Mouse (Mus musculus) heart, embryonic 13.5 days (tissue): Measurements from ENCODE around the gene Fig4. TPM values are rescaled to one million over a fixed set of nuclear protein-coding genes. Genes with fewer than 3 reads are reported as not detected.

ENCODE experiments used
- ATAC-seq: fragments of 200-750 bp; cut with Nextera tagmentation; 2 replicates; pipeline ENCODE4 v1.8.0; 2017; ENCODE audit warnings: moderate TSS enrichment; ENCODE audit not compliant: insufficient number of reproducible peaks, low FRiP score, low TSS enrichment; ENCODE audit errors: extremely low read depth
- H3K27ac ChIP-seq: fragments of 300-500 bp; sonication (generic); replicated peaks from 2 replicates; pipeline ENCODE4 v1.5.1; 2015; ENCODE audit warnings: moderate library complexity, mild to moderate bottlenecking, inconsistent platforms
- H3K27me3 ChIP-seq: fragments of 300-500 bp; sonication (generic); replicated peaks from 2 replicates; pipeline ENCODE4 v1.6.1; 2015; ENCODE audit warnings: mild to moderate bottlenecking, inconsistent platforms
- H3K36me3 ChIP-seq: fragments of 300-500 bp; sonication (generic); 2 replicates; pipeline ENCODE4 v1.6.1; 2015; ENCODE audit warnings: mild to moderate bottlenecking, inconsistent platforms
- H3K4me1 ChIP-seq: fragments of 300-500 bp; sonication (generic); 2 replicates; pipeline ENCODE4 v1.6.1; 2015; ENCODE audit warnings: inconsistent platforms
- H3K4me2 ChIP-seq: fragments of 300-500 bp; sonication (generic); 2 replicates; pipeline ENCODE4 v1.6.1; 2015; ENCODE audit warnings: inconsistent platforms, mild to moderate bottlenecking, moderate library complexity
- H3K4me3 ChIP-seq: fragments of 300-500 bp; sonication (generic); 2 replicates; pipeline ENCODE4 v1.5.1; 2015; ENCODE audit warnings: moderate library complexity, mild to moderate bottlenecking, inconsistent platforms
- H3K9ac ChIP-seq: fragments of 300-500 bp; sonication (generic); 2 replicates; pipeline ENCODE4 v1.6.1; 2015; ENCODE audit warnings: inconsistent platforms, mild to moderate bottlenecking, moderate library complexity
- H3K9me3 ChIP-seq: fragments of 300-500 bp; sonication (generic); 2 replicates; pipeline ENCODE4 v1.6.1; 2016; ENCODE audit warnings: inconsistent platforms
- WGBS: fragments of 180-500 bp; shearing (Covaris S2); methylation state at CpG from one replicate; pipeline ENCODE4 v1.1.7; 2015; ENCODE audit warnings: mixed read lengths; 5-methylcytosine and 5-hydroxymethylcytosine counted together
- polyA plus RNA-seq: library from polyadenylated mRNA; unstranded; fragments of >200 nt; fragmentation: Nextera tagmentation; extraction: Ambion mirVana; gene quantifications from 2 replicates; pipeline ENCODE4 v1.2.1, GENCODE M21; 2015

The Fig4 gene
- polyA plus RNA-seq, 1 experiment from 2014 or later, result 44.0 TPM

DNA sequence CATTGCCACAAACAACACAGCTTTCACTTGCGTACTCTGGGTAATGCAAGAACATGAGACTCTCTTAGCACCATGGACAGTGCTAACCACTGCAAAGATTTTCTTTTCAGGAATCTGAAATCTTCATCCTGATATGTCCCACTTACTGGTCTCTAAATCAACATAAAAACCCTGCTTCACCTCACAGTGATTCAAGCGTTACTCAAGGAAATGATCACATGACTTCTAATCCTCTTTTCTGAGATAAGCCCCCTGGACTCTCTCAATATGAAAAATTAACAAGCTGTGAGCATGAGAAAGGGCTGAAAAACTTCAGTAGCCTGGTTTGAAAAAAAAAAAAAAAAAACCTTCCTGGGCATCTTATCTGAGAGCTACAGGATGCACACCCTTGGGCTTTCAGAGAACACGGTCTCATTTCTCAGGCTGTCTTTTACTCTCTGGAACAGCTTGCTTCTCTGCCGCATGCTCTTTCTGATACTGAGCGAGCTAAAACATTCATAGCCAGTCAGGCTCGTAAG is 94.1 kb downstream of the Fig4 start:
- Histone ChIP-seq H3K4me3 (no peak overlapping the region), H3K27ac (no peak overlapping the region), H3K4me1 (peaks cover 17% of the 10 kb centered on the region), H3K4me2 (no peak overlapping the region), H3K36me3 (0 out of 2 replicates have a peak, but pooled peaks cover 4% of the 10 kb centered on the region), H3K27me3 (no peaks in the 10 kb centered on the region), H3K9ac (no peak overlapping the region), H3K9me3 (no peaks in the 10 kb centered on the region)
- no peak for ATAC-seq
- 49% methylated on average over 6 of the region's 6 CpGs for WGBS

DNA sequence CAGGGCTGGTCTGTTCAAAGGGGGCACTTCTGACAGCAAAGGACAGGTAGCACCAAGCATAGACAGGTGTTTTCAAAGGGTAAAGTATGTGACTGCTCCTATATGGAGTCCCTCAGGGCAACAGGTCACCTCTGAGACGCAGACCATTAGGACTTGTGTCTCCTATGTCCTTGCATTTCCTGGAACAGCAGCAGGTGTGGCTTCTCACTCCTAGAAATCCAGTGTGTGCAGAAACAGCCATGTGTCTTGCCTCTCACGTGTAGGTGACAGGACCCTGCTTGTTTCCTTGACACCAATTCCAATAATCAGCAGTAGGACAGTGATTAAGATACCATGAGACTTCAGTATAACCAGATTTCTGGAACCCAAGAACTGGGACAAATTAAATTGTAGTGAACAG is 97.4 kb downstream of the Fig4 start:
- Histone ChIP-seq H3K36me3 (0 out of 2 replicates have a peak, but pooled peaks cover 4% of the 10 kb centered on the region), H3K4me1 (peaks cover 17% of the 10 kb centered on the region), H3K9me3 (no peaks in the 10 kb centered on the region), H3K27ac (peak overlapping the region; percentile 30; the same call in 1 of the 2 replicates), H3K27me3 (no peaks in the 10 kb centered on the region), H3K4me2 (no peak overlapping the region), H3K4me3 (no peak overlapping the region), H3K9ac (no peak overlapping the region)
- WGBS, result 65% methylated on average over 2 of the region's 2 CpGs
- no peak for ATAC-seq

DNA sequence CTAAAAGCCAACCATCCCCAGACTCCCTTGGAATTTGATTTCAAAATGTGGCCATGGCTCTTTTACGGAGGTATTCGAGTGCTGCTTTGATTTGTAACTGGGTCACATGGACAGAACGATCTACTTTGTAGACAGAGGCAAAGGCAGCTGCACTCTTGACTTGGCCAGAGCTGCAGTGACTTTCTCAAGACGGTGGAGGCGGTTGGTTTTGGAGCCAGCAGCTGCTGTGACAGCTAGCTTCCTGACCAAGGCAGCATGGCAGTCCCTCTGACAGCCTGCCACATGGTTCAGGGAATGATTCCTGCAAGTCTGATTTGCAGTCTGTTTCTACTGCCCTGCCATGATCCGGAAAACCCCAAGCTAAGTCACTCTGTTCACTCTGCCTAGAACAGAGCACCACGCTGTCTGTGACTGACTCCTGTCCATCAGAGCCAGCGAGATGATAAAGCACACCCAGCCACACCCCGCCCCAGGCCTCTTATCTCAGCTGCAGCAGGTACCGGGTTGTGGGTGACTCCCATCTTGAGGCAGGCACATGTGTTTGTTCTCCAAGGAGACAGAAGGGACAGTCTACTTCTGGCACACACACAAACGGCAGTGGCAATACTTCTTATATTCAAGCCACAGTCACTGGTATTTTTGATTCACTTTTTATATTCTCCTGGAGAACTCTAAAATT is 98.3 kb downstream of the Fig4 start:
- Histone ChIP-seq H3K36me3 (0 out of 2 replicates have a peak, but pooled peaks cover 4% of the 10 kb centered on the region), H3K9ac (no peak overlapping the region), H3K4me3 (no peak overlapping the region), H3K4me2 (peak overlapping the region; percentile 21; the same call in 1 of the 2 replicates), H3K27me3 (no peaks in the 10 kb centered on the region), H3K4me1 (peaks cover 17% of the 10 kb centered on the region), H3K27ac (peak overlapping the region; percentile 55; the same call in 1 of the 2 replicates), H3K9me3 (no peaks in the 10 kb centered on the region)
- WGBS, result 35% methylated on average over 11 of the region's 11 CpGs
- ATAC-seq, result peak; percentile 93

DNA sequence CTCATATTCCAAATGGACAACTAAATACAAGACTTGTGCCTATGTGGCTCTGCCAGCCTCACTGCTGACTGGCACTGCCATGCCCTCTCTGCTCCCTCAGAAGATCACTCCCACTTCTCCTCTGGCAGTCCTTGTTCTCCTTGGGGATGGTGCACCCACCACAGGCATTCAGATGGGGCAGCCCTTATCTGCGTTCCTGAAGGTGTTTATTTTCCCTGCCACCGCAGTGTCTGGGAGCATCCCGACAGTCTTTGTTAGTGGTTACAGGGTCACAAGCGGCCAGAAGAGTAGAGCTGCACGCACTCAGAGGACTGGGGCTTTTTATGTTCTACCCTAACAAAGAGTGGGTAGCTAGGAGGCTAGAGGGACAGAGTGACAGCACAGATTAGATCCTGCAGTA is 98.9 kb downstream of the Fig4 start:
- 19% methylated on average over 5 of the region's 5 CpGs for WGBS
- Histone ChIP-seq H3K9ac (no peak overlapping the region), H3K27ac (peak overlapping the region; percentile 55; the same call in 1 of the 2 replicates), H3K4me1 (peaks cover 17% of the 10 kb centered on the region), H3K4me3 (no peak overlapping the region), H3K9me3 (no peaks in the 10 kb centered on the region), H3K27me3 (no peaks in the 10 kb centered on the region), H3K36me3 (0 out of 2 replicates have a peak, but pooled peaks cover 4% of the 10 kb centered on the region), H3K4me2 (peak overlapping the region; percentile 21; the same call in 1 of the 2 replicates)
- no peak for ATAC-seq

DNA sequence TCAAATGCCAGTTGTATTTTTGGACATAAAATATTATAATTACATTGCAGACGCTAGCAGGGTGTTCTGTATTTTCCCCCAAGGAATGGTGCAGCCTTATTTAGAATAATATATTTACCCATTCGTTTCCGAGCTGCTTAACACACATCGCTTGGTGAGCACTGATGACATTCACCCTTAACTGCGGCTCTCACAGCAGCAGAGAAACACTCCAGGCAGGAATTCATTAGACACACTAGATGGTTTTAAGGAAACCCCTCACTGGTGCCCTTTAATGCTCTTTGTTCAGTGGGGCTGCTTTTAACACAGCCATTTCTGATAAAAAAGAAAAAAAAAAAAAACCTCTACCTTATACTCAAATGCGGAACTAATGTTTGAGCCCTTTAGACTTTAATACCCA is 104.3 kb downstream of the Fig4 start:
- ATAC-seq, result no peak
- 84% methylated on average over 6 of the region's 6 CpGs for WGBS
- H3K27me3 ChIP-seq, result no peaks in the 10 kb centered on the region
- H3K9me3 ChIP-seq, result no peaks in the 10 kb centered on the region
- H3K36me3 ChIP-seq, result no peaks in the 10 kb centered on the region
- H3K9ac ChIP-seq, result no peak overlapping the region
- H3K27ac ChIP-seq, result no peak overlapping the region
- no peaks in the 10 kb centered on the region; the same call in 1 of the 2 replicates for H3K4me1 ChIP-seq
- no peak overlapping the region for H3K4me3 ChIP-seq
- H3K4me2 ChIP-seq, result no peak overlapping the region

DNA sequence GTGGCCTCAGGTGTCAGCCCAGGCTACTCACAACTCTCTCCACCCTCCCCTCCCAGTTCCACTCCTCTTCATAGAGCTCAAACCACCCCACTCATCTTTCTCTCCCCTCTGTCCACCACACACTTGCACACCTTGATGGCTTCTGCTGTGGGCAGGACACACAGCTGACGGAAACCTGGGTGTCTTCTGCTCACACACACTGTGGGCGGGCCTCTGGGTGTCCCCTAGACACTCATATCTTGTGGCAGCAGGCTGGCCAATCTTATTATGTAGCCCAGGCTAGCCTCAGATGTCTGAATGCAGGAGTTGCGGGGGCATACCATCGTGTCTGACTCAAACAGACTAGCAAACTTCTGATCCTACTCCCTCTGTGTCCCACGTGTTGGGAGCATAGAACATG is 105.3 kb downstream of the Fig4 start:
- H3K36me3 ChIP-seq, result no peaks in the 10 kb centered on the region
- no peaks in the 10 kb centered on the region for H3K27me3 ChIP-seq
- no peak overlapping the region for H3K9ac ChIP-seq
- no peak overlapping the region for H3K27ac ChIP-seq
- no peaks in the 10 kb centered on the region; the same call in 1 of the 2 replicates for H3K4me1 ChIP-seq
- H3K4me3 ChIP-seq, result no peak overlapping the region
- 89% methylated on average over 5 of the region's 5 CpGs for WGBS
- no peaks in the 10 kb centered on the region for H3K9me3 ChIP-seq
- H3K4me2 ChIP-seq, result no peak overlapping the region
- ATAC-seq, result no peak

DNA sequence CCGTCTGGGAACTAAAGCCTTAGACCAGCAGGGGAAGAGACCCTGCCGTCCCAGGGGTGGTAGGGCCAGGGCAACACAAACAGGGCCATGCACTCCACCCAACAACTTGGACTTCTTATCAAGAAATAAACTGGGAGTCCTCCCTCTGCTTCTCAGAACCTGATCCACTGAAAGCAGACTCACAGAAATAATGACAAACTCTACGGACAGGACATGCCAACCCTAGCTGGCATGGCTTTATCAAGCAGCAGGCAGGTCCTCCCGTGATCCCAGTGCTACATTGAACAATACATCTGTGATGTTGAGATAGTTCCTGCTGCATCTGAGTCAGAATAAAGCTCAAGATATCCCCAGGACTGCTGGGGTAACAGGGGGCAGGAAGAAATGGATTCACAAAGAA is 106.8 kb downstream of the Fig4 start:
- Histone ChIP-seq H3K4me1 (no peaks in the 10 kb centered on the region; the same call in 1 of the 2 replicates), H3K4me3 (no peak overlapping the region), H3K36me3 (no peaks in the 10 kb centered on the region), H3K9ac (no peak overlapping the region), H3K27ac (no peak overlapping the region), H3K9me3 (no peaks in the 10 kb centered on the region), H3K27me3 (no peaks in the 10 kb centered on the region), H3K4me2 (no peak overlapping the region)
- WGBS, result 71% methylated on average over 4 of the region's 4 CpGs
- ATAC-seq, result no peak

DNA sequence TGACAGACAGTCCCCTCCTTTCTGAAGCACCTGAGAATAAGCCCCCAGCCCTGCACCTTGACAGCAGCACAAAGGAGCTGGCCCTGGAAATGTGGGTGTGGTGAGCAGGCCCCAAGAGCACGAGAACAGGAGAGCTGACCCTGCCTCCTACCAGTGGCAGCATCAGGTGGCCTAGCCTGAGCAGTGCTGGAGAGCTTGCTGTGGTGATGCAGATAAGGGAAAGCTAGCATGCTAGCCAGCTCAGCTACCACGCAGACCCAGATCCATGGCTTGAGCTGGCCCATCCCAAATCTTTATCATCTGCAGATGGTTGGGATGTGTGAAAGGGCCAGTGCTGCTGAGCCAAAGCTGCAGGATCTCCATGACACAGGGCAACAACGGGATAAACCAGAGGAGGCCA is 113.7 kb downstream of the Fig4 start:
- no peaks in the 10 kb centered on the region for H3K27me3 ChIP-seq
- H3K9me3 ChIP-seq, result no peaks in the 10 kb centered on the region
- no peak overlapping the region for H3K4me2 ChIP-seq
- H3K27ac ChIP-seq, result no peak overlapping the region
- peaks cover 19% of the 10 kb centered on the region for H3K36me3 ChIP-seq
- H3K4me3 ChIP-seq, result no peak overlapping the region
- H3K4me1 ChIP-seq, result no peaks in the 10 kb centered on the region
- WGBS, result 56% methylated on average over 3 of the region's 3 CpGs
- no peak for ATAC-seq
- H3K9ac ChIP-seq, result no peak overlapping the region

DNA sequence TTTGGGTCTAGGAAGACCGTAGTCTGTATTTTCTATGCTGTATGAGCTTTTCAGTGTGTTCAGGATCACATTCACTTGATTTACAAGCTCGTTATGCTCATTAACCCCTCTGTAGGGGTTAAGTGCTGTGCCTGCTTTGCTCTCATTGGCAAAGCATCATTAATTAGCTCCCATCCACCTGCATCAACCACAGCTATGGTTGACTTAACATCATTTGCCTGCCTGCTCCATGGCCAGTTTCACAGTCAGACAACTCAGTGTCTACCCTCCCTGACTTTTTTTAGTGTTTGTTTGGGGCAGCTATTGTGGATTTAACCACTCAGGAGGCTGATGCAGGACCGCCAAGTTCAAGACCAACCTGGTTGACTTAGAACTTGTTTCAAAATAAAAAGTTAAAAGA is 119.1 kb downstream of the Fig4 start:
- Histone ChIP-seq H3K27me3 (no peaks in the 10 kb centered on the region; the same call in 1 of the 2 replicates), H3K36me3 (peaks cover 16% of the 10 kb centered on the region), H3K4me3 (no peak overlapping the region), H3K4me2 (no peak overlapping the region), H3K27ac (no peak overlapping the region), H3K9ac (no peak overlapping the region), H3K9me3 (no peaks in the 10 kb centered on the region), H3K4me1 (no peaks in the 10 kb centered on the region)
- 79% methylated on average over 3 of the region's 3 CpGs for WGBS
- no peak for ATAC-seq

DNA sequence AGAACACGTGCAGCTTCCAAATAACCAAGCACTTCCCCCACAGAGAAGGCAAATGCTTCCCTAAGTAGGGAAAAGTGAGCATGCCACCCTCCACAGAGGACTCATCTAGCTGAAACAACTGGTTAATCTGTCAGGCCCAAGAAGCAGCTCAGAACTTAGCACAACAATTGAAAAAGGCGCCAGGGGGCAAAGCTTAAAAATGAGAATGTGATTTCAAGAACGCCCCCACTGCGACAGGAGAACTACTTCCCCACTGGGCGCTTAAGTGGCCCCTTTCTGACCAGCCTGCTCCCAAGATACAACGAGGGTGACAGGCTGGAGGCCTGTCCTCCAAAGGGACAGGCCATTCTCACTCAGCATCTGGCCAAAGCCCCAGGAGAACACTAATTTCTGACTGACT is 120.4 kb downstream of the Fig4 start:
- no peak overlapping the region for H3K9ac ChIP-seq
- peaks cover 7% of the 10 kb centered on the region for H3K36me3 ChIP-seq
- no peaks in the 10 kb centered on the region for H3K9me3 ChIP-seq
- no peak overlapping the region for H3K27ac ChIP-seq
- no peaks in the 10 kb centered on the region for H3K4me1 ChIP-seq
- no peak for ATAC-seq
- H3K4me2 ChIP-seq, result no peak overlapping the region
- no peak overlapping the region for H3K4me3 ChIP-seq
- H3K27me3 ChIP-seq, result no peaks in the 10 kb centered on the region; the same call in 1 of the 2 replicates
- WGBS, result 26% methylated on average over 6 of the region's 6 CpGs

DNA sequence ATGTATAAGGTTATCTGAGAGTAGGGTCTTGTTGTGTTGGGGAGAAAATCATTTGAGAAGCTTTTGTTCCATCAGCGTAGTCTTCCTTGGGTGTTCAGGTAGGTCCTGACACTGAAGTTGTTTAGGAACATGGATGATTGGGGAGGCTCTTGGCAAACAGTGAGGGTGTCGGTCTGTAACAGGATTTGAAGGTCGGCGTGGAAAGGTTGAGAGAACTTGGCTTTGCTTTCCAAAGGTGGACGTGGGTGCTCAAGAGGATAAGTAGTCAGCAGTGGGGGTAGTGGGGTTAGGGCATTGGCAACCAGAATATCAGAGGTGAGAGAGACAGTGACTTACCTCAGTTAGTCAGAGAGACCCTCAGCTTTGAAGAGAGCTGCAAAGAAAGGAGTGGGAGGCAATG is 136.9 kb downstream of the Fig4 start:
- H3K4me1 ChIP-seq, result no peaks in the 10 kb centered on the region
- 0 out of 2 replicates have a peak, but pooled peaks cover 3% of the 10 kb centered on the region for H3K27me3 ChIP-seq
- H3K9ac ChIP-seq, result no peak overlapping the region
- no peak overlapping the region for H3K4me3 ChIP-seq
- 81% methylated on average over 5 of the region's 5 CpGs for WGBS
- no peak for ATAC-seq
- no peaks in the 10 kb centered on the region for H3K9me3 ChIP-seq
- H3K27ac ChIP-seq, result no peak overlapping the region
- H3K36me3 ChIP-seq, result no peaks in the 10 kb centered on the region
- no peak overlapping the region for H3K4me2 ChIP-seq

DNA sequence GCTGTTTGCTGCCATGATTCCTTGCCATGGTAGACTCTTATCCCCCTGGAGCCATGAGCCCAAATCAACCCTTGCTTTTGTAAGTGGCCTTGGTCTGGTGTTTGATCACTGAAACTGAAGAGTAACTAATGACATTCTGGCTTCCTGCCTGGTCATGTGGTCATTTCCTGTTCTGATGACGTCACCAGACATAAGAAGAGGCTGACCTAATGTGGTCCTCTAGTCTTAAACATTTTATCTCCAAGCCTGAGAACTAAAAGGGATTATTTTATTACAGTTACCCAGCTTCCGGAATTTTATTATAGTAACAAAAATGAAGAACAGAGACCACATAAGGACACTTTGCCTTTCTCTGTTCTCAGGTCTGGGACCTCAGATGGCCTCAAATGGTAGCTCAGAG is 140.0 kb downstream of the Fig4 start:
- H3K9me3 ChIP-seq, result no peaks in the 10 kb centered on the region; the same call in 1 of the 2 replicates
- H3K9ac ChIP-seq, result no peak overlapping the region
- H3K27me3 ChIP-seq, result 0 out of 2 replicates have a peak, but pooled peaks cover 3% of the 10 kb centered on the region
- H3K36me3 ChIP-seq, result no peaks in the 10 kb centered on the region
- H3K4me2 ChIP-seq, result no peak overlapping the region
- H3K27ac ChIP-seq, result no peak overlapping the region
- ATAC-seq, result no peak
- no peaks in the 10 kb centered on the region for H3K4me1 ChIP-seq
- WGBS, result 61% methylated on average over 2 of the region's 2 CpGs
- H3K4me3 ChIP-seq, result no peak overlapping the region
